Mouse (Mus musculus) stomach, postnatal 0 days (tissue): ENCODE results near the gene Rmnd5b. TPM values are rescaled to one million over a fixed set of nuclear protein-coding genes. Genes with fewer than 3 reads are reported as not detected.
A peak's percentile ranks its signal among the peaks of the same experiment; 100 is the strongest.

Source experiments
- ATAC-seq: fragments of 200-750 bp; cut with Nextera tagmentation; 2 replicates; pipeline ENCODE4 v1.8.0; 2017; ENCODE audit not compliant: low FRiP score, low TSS enrichment
- DNase-seq: peaks from one replicate; pipeline ENCODE4 v3.0.0-alpha.2; 2016; ENCODE audit warnings: low spot score
- H3K27ac ChIP-seq: fragments of 300-500 bp; sonication (generic); replicated peaks from 2 replicates; pipeline ENCODE4 v1.5.1; 2014; ENCODE audit warnings: mild to moderate bottlenecking, control low read depth
- H3K27me3 ChIP-seq: fragments of 300-500 bp; sonication (generic); 2 replicates; pipeline ENCODE4 v1.6.1; 2014; ENCODE audit warnings: low read length; ENCODE audit not compliant: control insufficient read depth, insufficient read depth
- H3K36me3 ChIP-seq: fragments of 300-500 bp; sonication (generic); 2 replicates; pipeline ENCODE4 v1.6.1; 2014; ENCODE audit warnings: low read length, mixed read lengths; ENCODE audit not compliant: control insufficient read depth, insufficient read depth
- H3K4me1 ChIP-seq: fragments of 300-500 bp; sonication (generic); replicated peaks from 2 replicates; pipeline ENCODE4 v1.6.1; 2014; ENCODE audit warnings: antibody characterized with exemption; ENCODE audit not compliant: control insufficient read depth, insufficient read depth
- H3K4me2 ChIP-seq: fragments of 300-500 bp; sonication (generic); replicated peaks from 2 replicates; pipeline ENCODE4 v1.6.1; 2014; ENCODE audit warnings: low read depth, mild to moderate bottlenecking, control low read depth, moderate library complexity
- H3K4me3 ChIP-seq: fragments of 300-500 bp; sonication (generic); 2 replicates; pipeline ENCODE4 v1.5.1; 2014; ENCODE audit warnings: low read depth, low read length, control low read depth
- H3K9ac ChIP-seq: fragments of 300-500 bp; sonication (generic); 2 replicates; pipeline ENCODE4 v1.6.1; 2014; ENCODE audit warnings: mild to moderate bottlenecking, low read length, control low read depth, mixed read lengths
- H3K9me3 ChIP-seq: fragments of 300-500 bp; sonication (generic); 2 replicates; pipeline ENCODE4 v1.6.1; 2016; ENCODE audit warnings: low read length; ENCODE audit not compliant: control insufficient read depth
- CTCF ChIP-seq: IDR thresholded peaks from 2 replicates; pipeline ENCODE4 v1.5.1; 2016; ENCODE audit warnings: antibody characterized with exemption, low read depth, mild to moderate bottlenecking, moderate library complexity
- EP300 ChIP-seq: optimal IDR thresholded peaks from 2 replicates; pipeline ENCODE3; 2016; ENCODE audit warnings: antibody characterized with exemption
- WGBS: fragments of 180-500 bp; shearing (Covaris S2); extraction: QIAGEN DNeasy Blood & Tissue Kit; methylation state at CpG from one replicate; pipeline ENCODE4 v1.1.7; 2014; 5-methylcytosine and 5-hydroxymethylcytosine counted together
- polyA plus RNA-seq: library from polyadenylated mRNA; unstranded; fragments of >200 nt; fragmentation: Nextera tagmentation; extraction: Ambion mirVana; gene quantifications from 2 replicates; pipeline ENCODE4 v1.2.1, GENCODE M21; 2015

Gene Rmnd5b
- polyA plus RNA-seq, 1 experiment from 2014 or later: 34.6 TPM

DNA sequence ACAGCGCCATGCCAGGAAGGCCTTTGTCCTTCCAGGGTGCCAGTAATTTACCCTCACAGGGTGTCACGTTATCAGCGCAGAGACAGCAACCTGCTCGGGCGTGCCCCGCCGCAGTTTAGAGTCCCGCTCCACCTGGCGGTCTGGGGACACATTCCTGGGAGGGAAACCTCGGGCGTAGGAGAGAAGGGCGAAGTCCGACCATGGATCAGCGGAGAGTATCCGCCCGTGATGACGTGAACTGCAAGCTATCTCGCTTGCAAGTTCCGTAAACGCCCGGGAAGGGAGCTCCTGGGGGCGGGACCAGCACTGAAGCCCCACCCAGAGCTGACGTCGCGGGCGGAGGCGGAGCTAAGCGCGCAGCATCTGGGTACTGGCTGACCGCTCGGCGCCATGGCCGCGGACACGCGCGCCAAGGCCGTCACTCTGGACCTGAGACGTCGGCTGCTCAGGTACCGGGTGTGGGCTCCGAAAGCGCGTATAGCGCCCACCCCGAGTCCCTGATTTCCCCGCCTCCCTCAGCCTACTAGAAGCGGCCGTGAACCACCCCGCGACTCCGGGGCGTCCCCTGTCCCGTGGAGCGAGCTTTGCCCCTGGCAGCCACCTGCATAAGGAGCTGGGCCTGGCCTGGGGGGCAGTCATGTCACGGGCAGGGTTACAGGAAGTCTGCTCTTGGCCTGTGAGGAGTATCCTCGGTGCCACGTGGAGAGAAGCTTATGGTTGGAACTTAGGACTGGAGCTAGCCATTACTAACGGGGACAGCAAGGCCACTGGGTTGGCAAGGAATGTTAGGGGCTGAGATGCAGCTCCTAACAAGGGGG is 51.1 kb downstream of the Rmnd5b start, which contains the start of gene Phykpl:
Gene Phykpl (plus strand): TSS at position 327 of the 818 bp plus-strand sequence.
- ATAC-seq (peak; percentile 96), DNase-seq (peak; percentile 100)
- Histone ChIP-seq H3K9me3 (no peaks in the 10 kb centered on the region), H3K36me3 (0 out of 2 replicates have a peak, but pooled peaks cover 4% of the 10 kb centered on the region), H3K9ac (peak within 1 kb of the TSS; percentile 87), H3K4me3 (peak within 1 kb of the TSS; percentile 79), H3K27ac (peak within 1 kb of the TSS; percentile 92), H3K4me1 (peaks cover 9% of the 10 kb centered on the region; the same call in 1 of the 2 replicates), H3K4me2 (peak within 1 kb of the TSS; percentile 86), H3K27me3 (no peaks in the 10 kb centered on the region)
- TF ChIP-seq EP300: peak; percentile 88
- peak; percentile 77 for TF ChIP-seq CTCF
- under 1% methylated on average over 59 of the region's 59 CpGs for WGBS

DNA sequence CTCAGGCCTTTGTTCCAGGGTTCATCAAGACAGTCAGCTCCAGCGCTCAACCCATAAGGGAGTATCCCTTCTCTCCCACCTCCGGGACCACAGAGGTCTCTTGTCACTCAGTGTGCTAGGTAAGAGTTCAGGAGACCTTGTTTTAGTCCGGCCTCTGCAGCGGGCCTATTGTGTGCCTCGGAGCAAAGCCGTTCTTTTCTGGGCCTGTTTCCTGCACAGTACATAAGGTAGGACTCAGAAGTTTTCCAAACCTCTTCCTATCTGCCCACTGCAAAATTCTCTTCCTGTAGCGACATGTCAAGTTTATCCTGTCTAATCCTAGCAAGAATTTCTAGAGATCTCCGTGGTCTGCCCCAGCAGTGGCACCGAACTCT is 51.7 kb downstream of the Rmnd5b start:
- WGBS: 14% methylated on average over 9 of the region's 9 CpGs

GRCm38 (mm10) chr11:51582713-51583112 is 53.0 kb downstream of the Rmnd5b start:
- WGBS: 33% methylated on average over 8 of the region's 8 CpGs
- TF ChIP-seq EP300 (no peak), CTCF (peak; percentile 78)
- Histone ChIP-seq H3K4me3 (no peak overlapping the region), H3K36me3 (0 out of 2 replicates have a peak, but pooled peaks cover 3% of the 10 kb centered on the region), H3K4me2 (no peak overlapping the region), H3K27ac (peak overlapping the region; percentile 45; the same call in 1 of the 2 replicates), H3K9me3 (no peaks in the 10 kb centered on the region), H3K9ac (no peak overlapping the region), H3K27me3 (no peaks in the 10 kb centered on the region), H3K4me1 (peaks cover 9% of the 10 kb centered on the region; the same call in 1 of the 2 replicates)
- DNase-seq: peak; percentile 83
- ATAC-seq: no peak

More for the DNA sequence above, 51.7 kb downstream of the Rmnd5b start:
- Histone ChIP-seq H3K36me3 (0 out of 2 replicates have a peak, but pooled peaks cover 4% of the 10 kb centered on the region), H3K9me3 (no peaks in the 10 kb centered on the region), H3K4me1 (peaks cover 9% of the 10 kb centered on the region; the same call in 1 of the 2 replicates), H3K27ac (peak overlapping the region; percentile 92), H3K27me3 (no peaks in the 10 kb centered on the region), H3K4me3 (peak overlapping the region; percentile 79), H3K9ac (peak overlapping the region; percentile 87), H3K4me2 (peak overlapping the region; percentile 86)
- DNase-seq (no peak), ATAC-seq (peak; percentile 30)
- TF ChIP-seq EP300 (no peak), CTCF (no peak)

DNA sequence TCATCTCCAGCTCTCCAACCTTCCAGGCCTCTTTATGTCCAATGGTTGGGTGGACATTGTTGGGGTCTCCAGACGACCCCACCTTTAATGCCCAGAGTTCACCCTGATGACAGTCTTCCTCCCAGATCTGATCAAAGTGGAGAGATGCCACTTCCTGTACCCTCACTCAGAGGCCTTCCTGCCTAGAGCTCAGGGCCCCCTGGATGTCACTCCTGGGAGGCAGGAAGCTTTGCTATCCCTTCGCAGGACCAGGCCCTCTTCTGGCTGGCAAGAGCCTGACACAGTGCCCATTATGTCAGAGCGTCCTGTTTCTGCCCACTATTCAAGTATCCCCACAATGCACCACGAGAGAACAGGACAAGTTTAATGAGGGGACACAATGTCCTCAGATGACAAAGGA is 56.7 kb downstream of the Rmnd5b start:
- no peak for DNase-seq
- Histone ChIP-seq H3K9ac (no peak overlapping the region), H3K36me3 (no peaks in the 10 kb centered on the region), H3K4me3 (no peak overlapping the region), H3K4me1 (peaks cover 5% of the 10 kb centered on the region; the same call in 1 of the 2 replicates), H3K27me3 (no peaks in the 10 kb centered on the region), H3K9me3 (no peaks in the 10 kb centered on the region), H3K27ac (no peak overlapping the region), H3K4me2 (no peak overlapping the region)
- ATAC-seq: no peak
- WGBS: 59% methylated on average over 4 of the region's 4 CpGs
- no peak for TF ChIP-seq CTCF
- no peak for TF ChIP-seq EP300

DNA sequence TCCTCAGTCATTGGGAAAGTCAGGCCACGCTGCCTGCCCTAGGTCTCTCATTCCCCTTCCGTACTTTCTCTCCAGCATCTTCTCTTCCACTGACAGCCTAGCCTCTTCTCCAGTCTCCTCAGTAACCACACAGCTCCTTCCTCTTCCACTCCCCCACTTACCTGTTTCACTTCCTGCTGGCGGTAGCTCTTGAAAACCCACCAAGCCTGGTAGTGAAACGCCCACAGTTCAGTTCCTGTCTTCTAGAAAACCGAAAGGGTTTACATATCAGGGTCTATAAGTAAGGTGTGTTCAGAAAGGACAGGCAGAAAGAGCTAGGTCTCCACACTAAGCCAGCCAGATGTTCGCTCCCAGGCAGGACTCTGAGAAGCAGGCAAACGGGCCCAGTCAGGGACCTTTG is 58.1 kb downstream of the Rmnd5b start:
- Histone ChIP-seq H3K36me3 (no peaks in the 10 kb centered on the region), H3K27me3 (no peaks in the 10 kb centered on the region), H3K4me1 (no peaks in the 10 kb centered on the region), H3K4me2 (no peak overlapping the region), H3K9me3 (no peaks in the 10 kb centered on the region), H3K4me3 (no peak overlapping the region), H3K27ac (no peak overlapping the region), H3K9ac (no peak overlapping the region)
- DNase-seq (no peak), ATAC-seq (no peak)
- WGBS: 79% methylated on average over 7 of the region's 7 CpGs
- TF ChIP-seq CTCF (no peak), EP300 (no peak)

- Histone ChIP-seq H3K9ac (no peak overlapping the region), H3K9me3 (no peaks in the 10 kb centered on the region), H3K4me3 (no peak overlapping the region), H3K36me3 (no peaks in the 10 kb centered on the region), H3K27ac (no peak overlapping the region), H3K4me2 (no peak overlapping the region), H3K4me1 (no peaks in the 10 kb centered on the region), H3K27me3 (no peaks in the 10 kb centered on the region)
- DNase-seq (no peak), ATAC-seq (no peak)
- WGBS: 82% methylated on average over 4 of the region's 4 CpGs
- no peak for TF ChIP-seq EP300
- TF ChIP-seq CTCF: no peak
Measured at GRCm38 (mm10) chr11:51576454-51576853, 59.2 kb downstream of the Rmnd5b start.

Other genes starting within 250 kb of the Rmnd5b start
- 13.3 and 14.0 TPM in 2 replicates for gene Phykpl, start 51.1 kb downstream of the Rmnd5b start, polyA plus RNA-seq
- 204 and 215 TPM in 2 replicates for gene Hnrnpab, start 29.0 kb downstream of the Rmnd5b start, polyA plus RNA-seq
- gene Nhp2, start 16.2 kb downstream of the Rmnd5b start, polyA plus RNA-seq: 134 and 144 TPM in 2 replicates
- 16.1 and 16.8 TPM in 2 replicates for gene N4bp3, start 14.9 kb upstream of the Rmnd5b start, polyA plus RNA-seq
- 2.0 and 2.3 TPM in 2 replicates for gene D930048N14Rik, start 15.1 kb upstream of the Rmnd5b start, polyA plus RNA-seq
- gene 0610009B22Rik, start 53.0 kb upstream of the Rmnd5b start, polyA plus RNA-seq: 95.2 and 103 TPM in 2 replicates
- 8.3 and 8.4 TPM in 2 replicates for gene Sec24a, start 127.7 kb upstream of the Rmnd5b start, polyA plus RNA-seq
- 168 and 169 TPM in 2 replicates for gene Sar1b, start 127.8 kb upstream of the Rmnd5b start, polyA plus RNA-seq
- 1.2 and 1.3 TPM in 2 replicates for gene Jade2, start 221.8 kb upstream of the Rmnd5b start, polyA plus RNA-seq